Mouse (Mus musculus): ENCODE data around the gene Borcs7.
"Not testable (repeated sequence)": the region's sequence is repeated elsewhere in the genome, so short reads cannot be mapped to it uniquely, and the experiment has no call there.

Gene Borcs7

GRCm38 (mm10) chr19:46714234-46714633 is 24.5 kb downstream of the Borcs7 start:
- no peak for DNase-seq (ENCODE audit: low spot score)

- DNase-seq (ENCODE audit: low spot score): no peak
These were observed 25.3 kb downstream of the Borcs7 start for GRCm38 (mm10) chr19:46715016-46715415.

DNA sequence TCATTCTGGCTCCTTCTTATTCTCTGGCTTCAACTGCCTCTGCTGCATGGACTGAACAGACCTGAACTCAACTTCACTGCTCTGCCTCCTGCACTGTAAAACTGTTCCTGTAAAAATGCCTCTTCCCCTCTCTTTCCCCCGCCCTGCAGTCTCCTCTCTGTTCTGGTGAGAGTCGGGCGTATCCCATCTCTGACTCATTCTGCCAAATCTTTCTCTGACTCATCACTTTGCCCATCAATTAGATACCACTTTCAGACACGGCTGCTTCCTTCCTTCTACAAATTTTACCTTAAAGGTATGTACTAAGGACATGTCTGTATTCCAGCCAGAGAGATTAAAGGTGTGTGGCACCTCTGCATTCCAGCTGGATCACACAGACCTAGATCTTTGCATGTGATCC is 28.4 kb downstream of the Borcs7 start:
- no peak for DNase-seq (ENCODE audit: low spot score)

- DNase-seq (ENCODE audit: low spot score): no peak
These were observed 34.7 kb downstream of the Borcs7 start for GRCm38 (mm10) chr19:46724411-46724810.

- DNase-seq (ENCODE audit: low spot score): no peak
These were observed 36.4 kb downstream of the Borcs7 start for GRCm38 (mm10) chr19:46726142-46726541.

DNA sequence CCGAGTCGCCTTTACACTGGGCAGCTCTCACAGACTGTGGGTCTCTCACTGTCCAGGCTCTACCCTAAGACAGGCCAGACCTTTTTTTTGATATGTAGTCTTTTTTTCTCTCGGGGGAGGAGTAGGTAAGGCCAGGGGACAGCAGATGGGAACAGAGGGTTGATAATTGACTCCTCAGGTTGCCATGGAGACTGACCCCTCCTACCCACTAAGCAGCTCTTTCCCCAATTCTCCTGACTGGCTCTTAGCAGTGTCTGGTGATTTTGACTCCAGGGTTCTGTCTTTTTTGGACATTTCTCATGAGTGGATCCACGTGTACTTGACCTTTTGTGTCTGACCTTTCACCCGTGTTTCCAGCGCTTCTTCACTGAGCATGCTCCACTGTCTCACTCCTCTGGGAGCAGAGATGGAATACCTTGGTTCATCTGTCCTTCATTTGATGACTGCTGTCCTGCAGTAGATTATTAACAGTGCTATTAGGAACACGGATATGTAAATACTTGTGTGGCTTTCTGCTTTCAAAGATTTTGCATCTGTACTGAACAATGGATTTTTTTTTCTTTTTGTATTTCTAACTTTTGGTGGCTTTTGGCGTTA is 37.5 kb downstream of the Borcs7 start:
- DNase-seq (ENCODE audit: low spot score): no peak

DNA sequence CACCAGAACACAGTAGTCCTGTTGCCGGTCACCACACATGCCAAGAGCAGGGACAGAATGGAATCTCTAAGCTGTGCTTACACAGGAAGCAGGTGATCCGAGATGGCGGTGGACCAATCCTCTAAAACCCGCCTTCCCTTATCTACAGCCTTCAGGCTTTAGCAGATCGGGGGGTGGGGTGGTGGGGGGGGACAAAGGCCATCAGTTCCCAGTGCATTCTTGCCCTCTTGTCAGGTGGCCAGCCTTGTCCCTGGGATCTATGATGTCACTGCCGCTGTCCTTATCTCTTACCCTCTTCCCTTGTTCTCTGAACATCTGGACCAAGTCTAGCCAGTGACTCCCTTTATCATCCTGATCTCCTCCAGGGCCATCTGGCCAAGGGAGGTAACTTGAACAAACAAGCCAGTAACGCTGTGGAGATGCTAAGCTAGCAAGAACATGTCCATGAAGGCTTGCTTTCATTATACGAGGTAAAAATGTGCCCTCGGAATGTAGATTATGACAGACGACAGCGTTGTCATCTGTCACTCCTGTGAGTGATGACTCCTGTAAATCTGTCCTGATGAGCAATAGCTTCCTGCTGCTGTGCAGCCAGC is 38.3 kb downstream of the Borcs7 start:
- DNase-seq (ENCODE audit: low spot score): no peak

DNA sequence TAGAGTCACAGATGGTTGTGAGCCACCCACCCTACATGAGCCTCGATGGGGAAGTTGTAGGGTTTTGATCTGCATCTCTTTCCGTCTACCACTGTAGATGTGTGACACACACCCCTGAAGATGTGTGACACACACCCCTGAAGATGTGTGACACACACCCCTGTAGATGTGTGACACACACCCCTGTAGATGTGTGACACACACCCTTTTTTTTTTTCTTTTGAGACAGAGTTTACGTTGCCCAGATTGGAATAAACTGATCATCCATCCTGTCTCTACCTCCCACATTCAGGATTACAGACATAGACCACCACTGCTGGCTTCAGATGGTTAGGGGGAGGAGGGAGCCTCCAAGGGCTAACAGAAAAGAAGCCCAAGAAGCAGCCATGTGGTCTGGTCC is 39.2 kb downstream of the Borcs7 start:
- no peak for DNase-seq (ENCODE audit: low spot score)

DNA sequence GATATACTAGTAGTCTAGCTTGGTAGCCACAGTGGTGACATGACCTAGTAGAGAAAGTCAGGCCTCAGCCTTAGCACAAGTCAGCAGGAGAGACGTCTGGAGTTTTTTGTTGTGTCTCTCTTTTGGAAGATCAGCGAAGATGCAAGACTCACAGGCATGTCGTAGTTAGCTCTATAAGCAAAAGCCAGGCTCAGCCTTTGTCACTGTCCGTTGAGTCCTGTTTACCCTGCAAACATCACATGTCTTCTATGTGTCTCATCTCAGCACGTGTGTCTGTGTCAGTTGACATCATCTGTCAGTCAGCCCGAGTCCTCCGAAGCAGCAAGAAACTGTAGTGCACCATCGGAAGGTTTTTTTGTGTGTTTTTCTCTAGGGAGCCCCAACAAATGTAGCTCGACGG is 41.6 kb downstream of the Borcs7 start:
- DNase-seq (ENCODE audit: low spot score): no peak

DNA sequence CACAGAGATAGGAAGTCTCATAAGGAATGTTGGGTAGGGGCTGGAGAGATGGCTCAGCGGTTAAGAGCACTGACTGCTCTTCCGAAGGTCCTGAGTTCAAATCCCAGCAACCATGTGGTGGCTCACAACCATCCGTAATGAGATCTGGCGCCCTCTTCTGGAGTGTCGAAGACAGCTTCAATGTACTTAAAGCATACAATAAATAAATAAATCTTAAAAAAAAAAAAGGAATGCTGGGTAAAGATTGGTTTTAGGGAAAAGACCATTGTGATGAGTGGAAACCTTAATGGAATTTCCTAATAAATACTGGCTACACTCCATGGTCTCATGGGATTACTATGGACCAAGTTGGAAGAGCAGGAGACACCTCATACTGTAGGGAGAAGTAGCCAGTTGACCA is 43.0 kb downstream of the Borcs7 start:
- not testable (repeated sequence) for DNase-seq (ENCODE audit: low spot score)

- no peak for DNase-seq (ENCODE audit: low spot score)
These were observed 43.9 kb downstream of the Borcs7 start for GRCm38 (mm10) chr19:46733626-46734025.

DNA sequence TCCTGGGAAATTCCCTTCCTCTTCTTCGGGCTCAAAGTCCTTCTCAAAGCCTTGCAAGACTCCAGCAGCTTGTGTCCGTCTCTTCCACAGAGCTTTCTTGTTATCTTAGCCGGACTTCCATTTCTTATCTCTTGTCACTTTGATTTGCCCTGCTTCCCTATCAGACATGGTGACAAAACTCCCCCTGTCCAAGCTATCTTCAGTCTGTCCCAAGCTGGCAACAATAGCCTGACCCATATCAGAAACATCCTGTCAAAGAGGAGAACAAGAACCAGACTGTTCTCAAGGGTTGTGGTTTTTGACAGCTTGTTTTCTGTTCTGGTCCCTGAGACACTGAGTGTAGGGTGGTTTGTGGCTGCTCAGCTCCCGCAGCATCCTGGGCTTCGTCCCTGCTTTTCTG is 45.5 kb downstream of the Borcs7 start:
- DNase-seq (ENCODE audit: low spot score): no peak

GRCm38 (mm10) chr19:46737106-46737505 is 47.4 kb downstream of the Borcs7 start:
- DNase-seq (ENCODE audit: low spot score): no peak

DNA sequence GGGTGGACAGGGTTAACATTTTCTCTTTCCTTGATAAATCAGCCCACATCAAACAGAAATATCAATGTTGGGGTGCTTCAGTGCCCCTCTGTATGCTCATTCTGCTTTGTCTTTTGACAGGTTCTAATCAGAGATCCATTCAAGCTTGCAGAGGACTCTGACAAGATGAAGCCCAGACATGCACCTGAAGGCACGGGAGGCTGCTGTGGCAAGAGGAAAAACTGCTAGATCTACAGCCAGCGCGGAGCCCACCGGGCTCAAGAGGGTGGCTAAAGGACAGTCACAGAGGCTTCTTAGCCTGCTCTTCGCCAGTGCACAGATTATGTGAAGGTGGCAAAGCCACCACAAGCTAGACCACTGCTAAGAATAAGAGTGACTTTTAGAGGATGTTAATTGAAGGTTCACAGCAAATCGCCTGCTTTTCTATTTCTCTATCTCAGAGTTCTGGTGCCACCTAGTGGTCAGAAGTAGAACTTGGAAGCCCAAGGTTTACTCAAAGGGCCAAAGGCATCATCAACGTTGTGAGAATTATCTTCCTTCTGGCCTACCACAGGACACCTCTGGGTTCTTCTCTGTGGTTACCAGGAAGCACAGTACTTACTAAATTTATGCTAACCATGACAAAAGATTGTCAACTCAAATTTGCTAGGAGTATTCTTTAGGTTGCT is 50.8 kb downstream of the Borcs7 start:
- DNase-seq (ENCODE audit: low spot score): peak; percentile 67

DNA sequence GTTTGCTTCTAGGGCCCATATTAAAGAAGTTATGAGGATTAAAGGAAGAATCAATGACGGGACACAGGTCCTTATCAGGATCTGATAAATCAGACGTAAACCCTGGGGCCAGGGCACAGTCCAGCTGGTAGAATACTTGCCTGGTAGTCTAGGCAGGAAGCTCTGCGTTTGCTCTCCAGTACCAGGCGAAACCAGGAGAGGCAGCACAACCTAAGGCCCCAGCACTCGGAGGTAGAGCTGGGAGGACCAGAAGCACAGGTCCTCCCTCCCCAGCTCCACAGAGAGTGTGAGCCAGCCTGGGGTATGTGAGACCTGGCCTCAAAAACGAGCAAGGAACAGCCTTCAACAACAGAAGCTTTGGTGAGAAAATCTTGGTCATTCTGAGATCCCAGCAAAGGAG is 51.9 kb downstream of the Borcs7 start:
- no peak for DNase-seq (ENCODE audit: low spot score)

- DNase-seq (ENCODE audit: low spot score): no peak
These were observed 55.0 kb downstream of the Borcs7 start for GRCm38 (mm10) chr19:46744681-46745080.

DNA sequence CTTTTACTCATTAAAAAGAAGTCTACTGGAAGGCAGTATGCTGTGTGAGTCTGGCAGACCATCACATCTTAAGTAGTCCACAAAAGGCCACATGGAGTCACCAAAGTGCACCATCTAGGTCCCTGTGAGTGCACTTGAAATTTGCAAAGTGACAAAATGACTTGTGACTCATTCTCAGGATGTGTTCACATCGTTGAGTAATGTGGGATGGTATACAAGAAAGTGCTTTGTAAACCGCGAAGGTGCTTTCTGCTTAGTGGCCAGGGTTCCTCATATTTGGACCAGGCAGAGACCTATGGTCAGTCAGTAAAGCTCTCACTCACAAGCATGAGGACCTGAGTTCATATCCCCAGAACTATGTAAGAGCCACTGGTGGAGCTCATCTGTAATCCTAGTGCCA is 58.1 kb downstream of the Borcs7 start:
- no peak for DNase-seq (ENCODE audit: low spot score)

DNA sequence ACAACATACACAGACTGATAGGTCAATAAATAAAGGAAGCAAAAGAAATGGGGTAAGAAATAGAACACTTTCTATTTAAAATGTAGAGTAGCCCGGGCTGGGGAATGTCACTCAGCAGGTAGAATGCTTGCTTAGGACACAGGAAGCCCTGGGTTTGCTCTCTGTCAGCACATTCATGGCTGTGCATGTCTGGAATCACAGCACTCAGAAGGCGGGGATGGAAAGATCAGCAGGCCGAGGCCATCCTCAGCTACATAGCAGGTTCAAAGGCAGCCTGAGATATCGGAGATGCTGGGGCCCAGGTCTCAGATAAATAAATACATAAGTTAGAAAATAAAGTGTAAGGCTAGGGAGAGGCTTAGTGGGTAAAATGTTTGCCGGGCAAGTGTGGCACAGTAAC is 62.5 kb downstream of the Borcs7 start:
- no peak for DNase-seq (ENCODE audit: low spot score)
